Mouse (Mus musculus): Measurements from ENCODE around the gene Tmem100. TPM values are rescaled to one million over a fixed set of nuclear protein-coding genes. Genes with fewer than 3 reads are reported as not detected.

Gene Tmem100
- polyA plus RNA-seq, 1 experiment from 2014 or later = 25.1 TPM

GRCm38 (mm10) chr11:89995596-89995995, 34.6 kb upstream of the Tmem100 start:
- Histone ChIP-seq H3K36me3 (ENCODE audit: control insufficient read depth, insufficient read depth, low read length) (no peaks in the 10 kb centered on the region), H3K27me3 (ENCODE audit: control insufficient read depth, insufficient read depth, low read length) (no peaks in the 10 kb centered on the region), H3K4me2 (ENCODE audit: low read depth, low read length) (no peak overlapping the region), H3K9me3 (ENCODE audit: control insufficient read depth, low read length) (no peaks in the 10 kb centered on the region), H3K4me1 (ENCODE audit: control insufficient read depth, insufficient read depth, low read length) (no peaks in the 10 kb centered on the region), H3K4me3 (ENCODE audit: low read depth, low read length) (no peak overlapping the region), H3K9ac (replicated peaks; ENCODE audit: low read depth, low read length) (no peak overlapping the region), H3K27ac (ENCODE audit: low read depth, low read length) (no peak overlapping the region)
- ATAC-seq (ENCODE audit: low read depth) = no peak
- WGBS = 90% methylated on average over 5 of the region's 5 CpGs

DNA sequence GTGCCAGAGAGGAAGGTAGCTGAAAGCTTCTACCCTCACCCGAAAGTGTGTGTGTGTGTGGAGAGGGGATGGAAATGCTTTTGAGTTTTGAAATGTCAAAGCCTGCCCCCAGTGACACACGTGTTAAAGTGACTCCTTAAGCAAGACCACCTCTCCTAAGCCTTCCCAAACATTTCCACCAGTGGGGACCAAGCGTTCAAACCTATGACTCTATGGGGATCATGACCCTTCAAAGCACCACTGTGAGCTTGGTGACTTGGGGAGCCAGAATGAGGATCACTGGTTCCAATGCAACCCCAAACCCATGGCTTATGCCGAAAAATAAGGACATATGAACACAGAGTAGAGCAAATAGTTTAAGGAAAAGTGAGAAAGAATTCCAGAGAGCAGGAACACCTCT, 33.7 kb upstream of the Tmem100 start:
- Histone ChIP-seq H3K27me3 (ENCODE audit: control insufficient read depth, insufficient read depth, low read length) (no peaks in the 10 kb centered on the region), H3K27ac (ENCODE audit: low read depth, low read length) (no peak overlapping the region), H3K9ac (replicated peaks; ENCODE audit: low read depth, low read length) (no peak overlapping the region), H3K4me3 (ENCODE audit: low read depth, low read length) (no peak overlapping the region), H3K4me1 (ENCODE audit: control insufficient read depth, insufficient read depth, low read length) (no peaks in the 10 kb centered on the region), H3K36me3 (ENCODE audit: control insufficient read depth, insufficient read depth, low read length) (no peaks in the 10 kb centered on the region), H3K9me3 (ENCODE audit: control insufficient read depth, low read length) (no peaks in the 10 kb centered on the region), H3K4me2 (ENCODE audit: low read depth, low read length) (no peak overlapping the region)
- 95% methylated on average over 4 of the region's 4 CpGs for WGBS
- no peak for ATAC-seq (ENCODE audit: low read depth)

DNA sequence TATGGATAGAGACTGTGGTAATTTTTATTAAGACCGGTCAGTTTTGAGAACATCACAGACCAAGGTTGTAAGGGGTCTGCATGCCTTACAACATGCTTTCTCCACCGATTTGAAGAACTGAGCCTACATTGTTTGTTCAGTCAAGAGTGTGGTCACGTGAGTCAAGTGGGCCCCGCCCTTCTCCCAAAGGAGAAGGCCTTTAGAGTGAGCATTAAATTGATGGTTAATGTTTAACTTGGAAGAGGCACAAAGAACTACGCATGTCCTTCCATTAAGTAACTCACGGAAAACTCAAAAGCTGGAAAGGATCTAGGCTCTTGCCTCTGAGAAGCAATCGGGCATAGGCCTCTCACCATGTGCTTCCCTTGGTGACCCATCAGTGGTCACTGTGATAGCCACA, 33.3 kb upstream of the Tmem100 start:
- no peak for ATAC-seq (ENCODE audit: low read depth)
- Histone ChIP-seq H3K36me3 (ENCODE audit: control insufficient read depth, insufficient read depth, low read length) (no peaks in the 10 kb centered on the region), H3K9ac (replicated peaks; ENCODE audit: low read depth, low read length) (no peak overlapping the region), H3K27ac (ENCODE audit: low read depth, low read length) (no peak overlapping the region), H3K27me3 (ENCODE audit: control insufficient read depth, insufficient read depth, low read length) (no peaks in the 10 kb centered on the region), H3K9me3 (ENCODE audit: control insufficient read depth, low read length) (no peaks in the 10 kb centered on the region), H3K4me1 (ENCODE audit: control insufficient read depth, insufficient read depth, low read length) (no peaks in the 10 kb centered on the region), H3K4me2 (ENCODE audit: low read depth, low read length) (no peak overlapping the region), H3K4me3 (ENCODE audit: low read depth, low read length) (no peak overlapping the region)
- 76% methylated on average over 7 of the region's 7 CpGs for WGBS

GRCm38 (mm10) chr11:89998996-89999770, 31.0 kb upstream of the Tmem100 start:
- H3K9ac ChIP-seq (replicated peaks; ENCODE audit: low read depth, low read length) = no peak overlapping the region
- no peak overlapping the region for H3K4me3 ChIP-seq (ENCODE audit: low read depth, low read length)
- H3K4me1 ChIP-seq (ENCODE audit: control insufficient read depth, insufficient read depth, low read length) = 0 out of 2 replicates have a peak, but pooled peaks cover 2% of the 10 kb centered on the region
- 85% methylated on average over 18 of the region's 18 CpGs for WGBS
- no peaks in the 10 kb centered on the region for H3K36me3 ChIP-seq (ENCODE audit: control insufficient read depth, insufficient read depth, low read length)
- no peak for ATAC-seq (ENCODE audit: low read depth)
- no peak overlapping the region for H3K4me2 ChIP-seq (ENCODE audit: low read depth, low read length)
- H3K9me3 ChIP-seq (ENCODE audit: control insufficient read depth, low read length) = no peaks in the 10 kb centered on the region
- no peak overlapping the region for H3K27ac ChIP-seq (ENCODE audit: low read depth, low read length)
- H3K27me3 ChIP-seq (ENCODE audit: control insufficient read depth, insufficient read depth, low read length) = no peaks in the 10 kb centered on the region

DNA sequence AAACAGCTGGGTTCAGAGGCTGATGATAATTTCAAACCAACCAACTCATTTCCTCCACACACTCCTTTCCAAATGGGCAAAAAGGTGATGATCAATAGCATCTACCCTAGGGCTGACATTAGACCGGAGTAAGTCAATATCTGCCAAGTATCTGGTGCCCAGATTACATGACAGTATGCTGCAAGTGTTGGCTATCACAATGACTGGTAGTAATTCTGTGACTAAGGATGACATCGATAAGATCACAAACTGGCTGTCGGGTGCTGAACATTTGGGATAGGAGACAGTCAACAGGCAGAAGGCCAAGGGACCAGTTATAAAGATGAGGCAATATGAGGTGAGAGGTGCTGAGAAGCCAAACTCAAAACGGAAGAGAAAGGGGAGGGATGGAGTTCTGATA, 29.5 kb upstream of the Tmem100 start:
- no peaks in the 10 kb centered on the region for H3K36me3 ChIP-seq (ENCODE audit: control insufficient read depth, insufficient read depth, low read length)
- no peak overlapping the region for H3K9ac ChIP-seq (replicated peaks; ENCODE audit: low read depth, low read length)
- H3K9me3 ChIP-seq (ENCODE audit: control insufficient read depth, low read length) = no peaks in the 10 kb centered on the region
- H3K27ac ChIP-seq (ENCODE audit: low read depth, low read length) = no peak overlapping the region
- no peak overlapping the region for H3K4me2 ChIP-seq (ENCODE audit: low read depth, low read length)
- 92% methylated on average over 4 of the region's 4 CpGs for WGBS
- 0 out of 2 replicates have a peak, but pooled peaks cover 2% of the 10 kb centered on the region for H3K4me1 ChIP-seq (ENCODE audit: control insufficient read depth, insufficient read depth, low read length)
- no peaks in the 10 kb centered on the region for H3K27me3 ChIP-seq (ENCODE audit: control insufficient read depth, insufficient read depth, low read length)
- ATAC-seq (ENCODE audit: low read depth) = no peak
- no peak overlapping the region for H3K4me3 ChIP-seq (ENCODE audit: low read depth, low read length)

GRCm38 (mm10) chr11:90001396-90002230, 28.5 kb upstream of the Tmem100 start:
- H3K4me3 ChIP-seq (ENCODE audit: low read depth, low read length) = no peak overlapping the region
- no peaks in the 10 kb centered on the region for H3K27me3 ChIP-seq (ENCODE audit: control insufficient read depth, insufficient read depth, low read length)
- H3K36me3 ChIP-seq (ENCODE audit: control insufficient read depth, insufficient read depth, low read length) = no peaks in the 10 kb centered on the region
- H3K9me3 ChIP-seq (ENCODE audit: control insufficient read depth, low read length) = no peaks in the 10 kb centered on the region
- no peak overlapping the region for H3K27ac ChIP-seq (ENCODE audit: low read depth, low read length)
- no peak for ATAC-seq (ENCODE audit: low read depth)
- no peak overlapping the region for H3K9ac ChIP-seq (replicated peaks; ENCODE audit: low read depth, low read length)
- H3K4me1 ChIP-seq (ENCODE audit: control insufficient read depth, insufficient read depth, low read length) = 0 out of 2 replicates have a peak, but pooled peaks cover 2% of the 10 kb centered on the region
- WGBS = 90% methylated on average over 10 of the region's 10 CpGs
- peak overlapping the region; percentile 70 for H3K4me2 ChIP-seq (ENCODE audit: low read depth, low read length)

DNA sequence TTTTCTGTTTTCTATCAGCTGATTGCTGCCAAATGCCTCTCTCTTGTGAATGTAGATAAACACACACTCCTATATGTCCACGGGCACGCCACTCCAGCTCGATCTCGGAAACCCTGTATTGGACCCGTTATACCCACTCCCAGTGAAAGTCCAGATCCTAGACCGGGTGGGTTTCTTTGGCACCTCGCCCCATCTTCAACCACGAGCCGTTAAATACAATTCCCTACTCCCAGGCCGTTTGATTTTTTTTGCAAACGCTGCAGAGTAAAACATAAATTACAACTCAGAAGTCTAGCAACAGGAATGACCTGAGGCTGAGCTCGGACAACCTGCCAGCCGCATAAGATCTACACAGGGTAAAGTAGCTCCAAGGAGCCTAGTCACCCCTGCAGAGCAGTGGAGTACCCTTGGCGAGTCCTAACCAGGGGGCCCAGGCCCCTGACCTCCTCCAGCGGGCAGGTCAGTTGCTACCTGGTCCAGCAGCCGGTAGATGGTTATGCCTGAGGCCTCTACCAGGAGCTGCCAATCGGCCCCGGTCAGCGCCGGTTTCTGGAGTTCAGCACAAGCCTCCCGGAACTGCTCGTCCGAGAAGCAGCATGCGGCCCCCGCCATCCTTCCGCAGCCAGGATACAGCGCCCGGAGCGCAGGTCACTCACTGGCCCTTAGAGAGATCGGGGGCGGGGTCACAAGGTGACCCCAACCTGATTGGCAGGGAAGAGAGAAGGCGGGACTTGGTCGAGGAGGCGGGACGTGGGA, 27.7 kb upstream of the Tmem100 start, which contains the start of gene Pctp:
Gene Pctp (minus strand): TSS at position 664 of the 756 bp plus-strand sequence.
- Histone ChIP-seq H3K9me3 (ENCODE audit: control insufficient read depth, low read length) (no peaks in the 10 kb centered on the region), H3K27ac (ENCODE audit: low read depth, low read length) (no peak within 1 kb of the TSS), H3K4me1 (ENCODE audit: control insufficient read depth, insufficient read depth, low read length) (0 out of 2 replicates have a peak, but pooled peaks cover 2% of the 10 kb centered on the region), H3K4me3 (ENCODE audit: low read depth, low read length) (peak within 1 kb of the TSS; percentile 35), H3K36me3 (ENCODE audit: control insufficient read depth, insufficient read depth, low read length) (no peaks in the 10 kb centered on the region), H3K9ac (replicated peaks; ENCODE audit: low read depth, low read length) (peak within 1 kb of the TSS; percentile 50), H3K4me2 (ENCODE audit: low read depth, low read length) (peak within 1 kb of the TSS; percentile 70), H3K27me3 (ENCODE audit: control insufficient read depth, insufficient read depth, low read length) (no peaks in the 10 kb centered on the region)
- ATAC-seq (ENCODE audit: low read depth) = peak; percentile 79; the same call in 1 of the 2 replicates
- 12% methylated on average over 35 of the region's 35 CpGs for WGBS

- Histone ChIP-seq H3K36me3 (ENCODE audit: control insufficient read depth, insufficient read depth, low read length) (no peaks in the 10 kb centered on the region), H3K27ac (ENCODE audit: low read depth, low read length) (no peak overlapping the region), H3K9ac (replicated peaks; ENCODE audit: low read depth, low read length) (no peak overlapping the region), H3K4me1 (ENCODE audit: control insufficient read depth, insufficient read depth, low read length) (0 out of 2 replicates have a peak, but pooled peaks cover 2% of the 10 kb centered on the region), H3K27me3 (ENCODE audit: control insufficient read depth, insufficient read depth, low read length) (no peaks in the 10 kb centered on the region), H3K9me3 (ENCODE audit: control insufficient read depth, low read length) (no peaks in the 10 kb centered on the region), H3K4me3 (ENCODE audit: low read depth, low read length) (peak overlapping the region; percentile 35), H3K4me2 (ENCODE audit: low read depth, low read length) (peak overlapping the region; percentile 70)
- 13% methylated on average over 8 of the region's 8 CpGs for WGBS
- ATAC-seq (ENCODE audit: low read depth) = no peak; the same call in 1 of the 2 replicates
These were observed 27.2 kb upstream of the Tmem100 start for GRCm38 (mm10) chr11:90002987-90003348.
